Mouse (Mus musculus): ENCODE measurements around the gene Olfr830.
"Not testable (repeated sequence)": the region's sequence is repeated elsewhere in the genome, so short reads cannot be mapped to it uniquely, and the experiment has no call there.

Gene Olfr830

GRCm38 (mm10) chr9:18874393-18874792, at the start of gene Olfr830:
TSS of gene Olfr830 (plus strand) at chr9:18874693.
- CTCF ChIA-PET, result no interaction called here

GRCm38 (mm10) chr9:18854633-18855032, 19.9 kb upstream of the Olfr830 start, which contains the start of gene Olfr829:
TSS of gene Olfr829 (plus strand) at chr9:18854933.
- CTCF ChIA-PET, result no interaction called here

- CTCF ChIA-PET, result not testable (repeated sequence)
Measured at GRCm38 (mm10) chr9:18907699-18908098, 33.2 kb downstream of the Olfr830 start.

- CTCF ChIA-PET, result not testable (repeated sequence)
Measured at GRCm38 (mm10) chr9:18927921-18928320, 53.4 kb downstream of the Olfr830 start.
